Mouse (Mus musculus) adrenal gland, postnatal 25 days (tissue): Measurements from ENCODE around the gene Krtap9-1. TPM values are rescaled to one million over a fixed set of nuclear protein-coding genes. Genes with fewer than 3 reads are reported as not detected.
"Not testable (repeated sequence)": the region's sequence is repeated elsewhere in the genome, so short reads cannot be mapped to it uniquely, and the experiment has no call there.

Experiments used
- DNase-seq: peaks from one replicate; pipeline ENCODE4 v3.0.0; 2021; ENCODE audit warnings: mixed read lengths
- long read RNA-seq: library from polyadenylated mRNA; stranded (forward); transcript quantifications from one replicate; pipeline ENCODE4 v2.0.0, GENCODE M21; 2021
- total RNA-seq: library from RNA; stranded (reverse); gene quantifications from 2 replicates; pipeline ENCODE4 v1.2.3, GENCODE M21; 2021

The Krtap9-1 gene
- total RNA-seq, result not detected in 2 replicates
- long read RNA-seq, result 0 reads

GRCm38 (mm10) chr11:99873089-99873488, at the start of gene Krtap9-1:
Krtap9-1 (plus strand) TSS chr11:99873389.
- DNase-seq, result not testable (repeated sequence)

DNA sequence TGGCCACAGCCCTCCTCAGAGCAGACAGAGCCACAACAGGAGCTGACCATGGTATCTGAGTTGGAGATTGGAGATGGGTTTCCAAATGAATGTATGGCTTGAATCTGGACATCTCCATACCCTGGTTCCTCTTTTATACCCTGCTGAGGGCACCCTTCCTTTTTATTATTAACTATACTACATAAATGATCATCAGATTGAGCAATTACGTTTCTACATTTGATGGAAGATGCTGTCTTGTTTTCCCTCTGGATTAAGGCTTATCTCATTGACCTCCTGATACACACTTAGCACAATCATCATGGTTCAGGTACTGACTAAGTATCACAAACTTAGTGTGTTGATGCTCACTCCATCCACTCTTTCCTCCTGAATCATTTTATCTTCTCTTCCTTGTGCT, 35.2 kb upstream of the Krtap9-1 start, which contains the start of gene 2300003K06Rik:
Gene 2300003K06Rik (minus strand): TSS at position 101 of the 400 bp plus-strand sequence.
- no peak for DNase-seq

DNA sequence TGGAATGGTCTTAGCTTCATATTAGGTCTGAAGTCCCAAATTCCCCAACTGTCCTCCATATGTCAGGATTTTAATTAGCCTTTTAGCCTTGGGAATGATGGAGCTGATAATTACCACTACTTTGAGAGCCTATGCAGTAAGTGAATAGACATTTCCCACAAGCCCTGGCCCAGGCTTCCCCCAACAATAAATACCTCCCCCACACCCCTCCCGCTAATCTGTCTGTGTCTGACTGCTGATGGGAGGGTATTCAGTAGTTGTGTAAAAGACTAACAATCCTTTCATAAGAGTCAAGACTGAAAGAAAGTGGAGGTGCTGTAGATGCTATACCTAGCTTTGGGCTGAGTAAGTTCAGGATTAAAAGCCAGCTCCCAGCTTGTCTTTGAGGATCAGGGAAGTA, 31.0 kb upstream of the Krtap9-1 start:
- DNase-seq, result no peak

DNA sequence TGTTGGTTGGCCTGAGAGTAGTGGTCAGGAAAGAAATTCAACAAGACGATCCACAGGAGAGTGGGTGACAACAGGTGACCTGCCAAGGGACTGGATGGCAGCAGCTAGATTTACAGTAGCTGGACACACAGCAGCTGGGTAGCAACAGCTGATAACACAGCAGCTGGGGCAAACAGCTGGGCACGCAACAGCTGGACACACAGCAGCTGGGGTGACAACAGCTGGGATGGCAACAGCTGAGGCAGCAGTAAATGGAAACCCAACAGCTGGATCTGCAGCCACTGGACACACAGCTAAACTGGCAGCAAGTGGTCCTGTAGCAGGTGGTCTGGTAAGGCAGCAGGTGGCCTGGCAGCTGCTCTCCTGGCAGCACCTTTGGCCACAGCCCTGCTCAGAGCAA, 26.4 kb upstream of the Krtap9-1 start:
- no peak for DNase-seq

DNA sequence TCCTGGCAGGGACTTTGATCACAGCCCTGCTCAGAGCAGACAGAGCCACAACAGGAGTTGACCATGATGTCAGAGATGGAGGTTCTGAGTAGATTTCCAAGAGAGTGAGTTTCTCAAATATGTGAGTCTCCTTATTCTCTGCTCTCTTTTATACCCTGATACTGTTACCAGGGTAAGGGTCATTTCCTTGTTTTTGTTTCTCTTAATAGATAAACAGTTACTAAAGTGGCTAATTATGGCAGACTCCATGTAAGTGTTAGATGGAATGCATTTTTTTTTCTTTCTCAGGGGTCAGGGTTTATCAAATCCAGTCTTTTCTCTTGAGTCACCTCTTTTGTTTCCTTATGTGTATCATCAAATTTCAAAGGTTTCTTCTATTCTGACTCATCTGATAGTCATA, 21.7 kb upstream of the Krtap9-1 start, which contains the start of gene Krtap4-16:
Gene Krtap4-16 (minus strand): TSS at position 101 of the 400 bp plus-strand sequence.
- DNase-seq, result no peak

DNA sequence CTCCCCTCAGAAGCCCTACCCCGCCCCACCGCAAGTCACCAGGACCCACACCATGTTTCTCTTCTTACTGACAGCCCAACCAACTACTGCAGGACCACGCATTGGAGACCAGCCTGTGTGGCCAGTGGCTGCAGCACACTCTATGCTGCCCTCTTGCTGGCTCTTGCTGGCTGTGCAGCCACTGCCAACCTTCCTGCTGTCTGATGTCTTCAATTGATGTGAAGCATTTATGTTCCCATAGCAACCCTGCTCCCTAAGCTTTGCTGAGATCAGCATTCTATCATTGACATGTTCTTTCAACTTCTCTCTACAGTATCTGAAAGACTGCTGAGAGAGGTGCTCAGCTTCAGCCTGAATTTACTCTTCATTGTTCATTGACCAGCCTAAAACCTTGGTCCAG, 19.1 kb upstream of the Krtap9-1 start:
- no peak for DNase-seq

GRCm38 (mm10) chr11:99857617-99858016, 15.6 kb upstream of the Krtap9-1 start, which contains the start of gene Gm11568:
Gm11568 (plus strand) TSS chr11:99857917.
- DNase-seq, result no peak

GRCm38 (mm10) chr11:99858761-99859160, 14.4 kb upstream of the Krtap9-1 start:
- no peak for DNase-seq

DNA sequence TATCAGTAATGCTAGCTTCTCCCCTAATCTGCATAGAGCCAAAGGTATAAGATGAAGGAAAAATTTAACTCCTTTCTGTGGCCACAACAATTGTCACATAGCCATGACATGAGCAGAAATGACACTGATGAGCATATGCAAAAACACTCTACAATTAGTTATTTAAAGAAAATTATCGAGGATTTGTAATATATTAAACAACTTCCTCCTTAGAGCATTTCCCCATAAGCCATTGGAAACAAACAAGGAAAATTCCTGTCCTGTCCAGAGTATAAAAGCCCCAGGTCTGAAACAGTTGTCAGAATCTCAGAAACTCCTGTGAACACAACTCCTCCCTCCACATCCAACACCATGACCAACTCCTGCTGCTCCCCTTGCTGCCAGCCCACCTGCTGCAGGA, 9.0 kb upstream of the Krtap9-1 start, which contains the start of gene Gm11559:
Gene Gm11559 (plus strand): TSS at position 301 of the 400 bp plus-strand sequence.
- DNase-seq, result not testable (repeated sequence)

GRCm38 (mm10) chr11:99878887-99879286, 5.7 kb downstream of the Krtap9-1 start, which contains the start of gene Gm11567:
Gm11567 (plus strand) TSS chr11:99879187.
- DNase-seq, result not testable (repeated sequence)

DNA sequence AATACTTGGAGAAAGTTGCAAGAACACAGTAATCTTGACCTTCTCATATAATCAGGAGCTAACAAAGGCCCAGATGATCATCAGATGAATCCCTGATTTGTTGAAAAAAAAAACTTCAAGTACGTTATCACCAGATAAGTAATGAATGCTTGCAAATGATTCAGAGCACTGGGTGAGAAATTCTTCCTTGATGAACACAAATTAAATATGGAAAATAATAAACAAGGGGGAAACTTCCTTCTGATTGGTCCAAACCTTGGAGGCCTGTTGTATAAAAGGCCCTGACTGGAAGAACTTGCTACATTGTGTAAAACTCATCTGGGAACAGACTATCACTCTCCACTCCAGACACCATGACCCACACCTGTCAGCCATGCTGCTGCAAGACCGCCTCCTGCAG, 34.4 kb downstream of the Krtap9-1 start, which contains the start of gene Krtap31-1:
Gene Krtap31-1 (plus strand): TSS at position 301 of the 400 bp plus-strand sequence.
- no peak for DNase-seq

DNA sequence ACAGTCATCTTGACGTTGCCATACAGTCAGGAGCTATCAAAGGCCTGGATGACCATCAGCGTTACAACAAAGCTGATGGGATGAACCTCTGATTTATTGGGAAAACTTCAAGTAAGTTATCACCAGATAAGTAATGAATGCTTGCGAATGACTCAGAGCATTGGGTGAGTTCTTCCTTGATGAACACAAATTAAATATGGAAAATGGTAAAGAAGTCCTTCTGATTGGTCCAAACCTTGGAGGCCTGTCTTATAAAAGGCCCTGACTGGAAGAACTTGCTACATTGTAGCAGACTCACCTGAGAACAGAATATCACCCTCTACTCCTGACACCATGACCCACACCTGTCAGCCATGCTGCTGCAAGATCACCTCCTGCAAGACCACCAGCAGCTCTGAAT, 41.3 kb downstream of the Krtap9-1 start, which contains the start of gene Gm11565:
Gene Gm11565 (plus strand): TSS at position 301 of the 400 bp plus-strand sequence.
- DNase-seq, result no peak

Other genes with a start within 250 kb of the Krtap9-1 start
- not detected in 2 replicates for gene Krtap4-1, start 245.2 kb upstream of the Krtap9-1 start, total RNA-seq
- gene Krtap4-2, start 238.3 kb upstream of the Krtap9-1 start, total RNA-seq, result not detected in 2 replicates
- not detected in 2 replicates for gene Krtap4-7, start 229.3 kb upstream of the Krtap9-1 start, total RNA-seq
- gene Gm11555, start 223.2 kb upstream of the Krtap9-1 start, total RNA-seq, result not detected in 2 replicates
- gene Gm11563, start 214.4 kb upstream of the Krtap9-1 start, total RNA-seq, result not detected in 2 replicates
- not detected in 2 replicates for gene Krtap4-6, start 207.4 kb upstream of the Krtap9-1 start, total RNA-seq
- not detected in 2 replicates for gene Gm14190, start 182.6 kb upstream of the Krtap9-1 start, total RNA-seq
- not detected in 2 replicates for gene Gm14180, start 139.1 kb upstream of the Krtap9-1 start, total RNA-seq
- not detected in 2 replicates for gene Gm11595, start 100.5 kb upstream of the Krtap9-1 start, total RNA-seq
- not detected in 2 replicates for gene Krtap4-8, start 92.7 kb upstream of the Krtap9-1 start, total RNA-seq
- gene Krtap4-9, start 88.2 kb upstream of the Krtap9-1 start, total RNA-seq, result not detected in 2 replicates
- gene Gm11596, start 79.9 kb upstream of the Krtap9-1 start, total RNA-seq, result not detected in 2 replicates
- not detected in 2 replicates for gene Gm11569, start 74.5 kb upstream of the Krtap9-1 start, total RNA-seq
- not detected in 2 replicates for gene Gm11554, start 68.9 kb upstream of the Krtap9-1 start, total RNA-seq
- not detected in 2 replicates for gene Krtap4-13, start 63.5 kb upstream of the Krtap9-1 start, total RNA-seq
- not detected in 2 replicates for gene Gm11564, start 57.7 kb upstream of the Krtap9-1 start, total RNA-seq
- not detected in 2 replicates for gene 2300003K06Rik, start 35.3 kb upstream of the Krtap9-1 start, total RNA-seq
- not detected in 2 replicates for gene Krtap4-16, start 21.8 kb upstream of the Krtap9-1 start, total RNA-seq
- gene Gm11568, start 15.5 kb upstream of the Krtap9-1 start, total RNA-seq, result not detected in 2 replicates
- gene Gm11559, start 8.9 kb upstream of the Krtap9-1 start, total RNA-seq, result not detected in 2 replicates
- gene Gm11567, start 5.8 kb downstream of the Krtap9-1 start, total RNA-seq, result not detected in 2 replicates
- not detected in 2 replicates for gene Krtap31-1, start 34.5 kb downstream of the Krtap9-1 start, total RNA-seq
- gene Gm11565, start 41.4 kb downstream of the Krtap9-1 start, total RNA-seq, result not detected in 2 replicates
- not detected in 2 replicates for gene Krtap31-2, start 62.9 kb downstream of the Krtap9-1 start, total RNA-seq
- gene Krtap9-5, start 75.1 kb downstream of the Krtap9-1 start, total RNA-seq, result not detected in 2 replicates
- gene Krtap29-1, start 105.7 kb downstream of the Krtap9-1 start, total RNA-seq, result not detected in 2 replicates
- gene Krtap16-1, start 113.2 kb downstream of the Krtap9-1 start, total RNA-seq, result not detected in 2 replicates
- not detected in 2 replicates for gene Krtap17-1, start 120.6 kb downstream of the Krtap9-1 start, total RNA-seq
- gene Krt33a, start 142.8 kb downstream of the Krtap9-1 start, total RNA-seq, result not detected in 2 replicates
- gene Krt33b, start 156.5 kb downstream of the Krtap9-1 start, total RNA-seq, result not detected in 2 replicates
- gene Krt34, start 168.2 kb downstream of the Krtap9-1 start, total RNA-seq, result not detected in 2 replicates
- not detected in 2 replicates for gene Krt31, start 177.2 kb downstream of the Krtap9-1 start, total RNA-seq
- gene Krt32, start 214.8 kb downstream of the Krtap9-1 start, total RNA-seq, result not detected in 2 replicates
- gene Krt35, start 222.9 kb downstream of the Krtap9-1 start, total RNA-seq, result not detected in 2 replicates
- 0.18 TPM in 1 of 2 replicates, not detected in the other for gene Krt36, start 232.2 kb downstream of the Krtap9-1 start, total RNA-seq
- not detected in 2 replicates for gene Krt13, start 248.2 kb downstream of the Krtap9-1 start, total RNA-seq